Mouse (Mus musculus): ENCODE data around the gene Slc38a2. TPM values are rescaled to one million over a fixed set of nuclear protein-coding genes. Genes with fewer than 3 reads are reported as not detected.

Slc38a2 gene
- polyA plus RNA-seq, 1 experiment from 2014 or later = 220 TPM

DNA sequence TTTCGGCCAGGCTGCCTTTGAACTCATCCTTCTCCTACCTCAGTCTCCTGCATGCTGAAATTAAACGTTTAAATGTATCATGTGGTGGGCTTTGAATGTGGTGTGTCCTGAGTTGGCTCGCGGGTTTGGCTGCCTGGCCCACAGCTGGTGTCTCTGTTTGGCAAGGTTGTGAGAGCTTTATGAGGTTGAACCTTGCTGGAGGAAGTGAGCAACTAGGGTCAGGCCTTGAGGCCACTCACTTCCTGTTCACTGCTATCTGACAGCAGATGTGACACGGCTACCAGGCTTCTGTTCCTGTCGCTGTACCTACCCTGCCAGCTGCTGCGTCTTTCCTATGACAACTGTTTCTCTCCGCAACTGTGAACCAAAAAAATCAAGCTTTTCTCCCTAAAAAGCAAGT, 44.8 kb downstream of the Slc38a2 start:
- 84% methylated on average over 8 of the region's 8 CpGs for WGBS
- no peak overlapping the region for H3K9ac ChIP-seq (ENCODE audit: low read length)
- H3K4me3 ChIP-seq (ENCODE audit: low read depth, low read length) = no peak overlapping the region
- H3K36me3 ChIP-seq (ENCODE audit: control insufficient read depth, insufficient read depth, low read length) = no peaks in the 10 kb centered on the region
- no peak for DNase-seq (ENCODE audit: low spot score)
- H3K9me3 ChIP-seq (ENCODE audit: control insufficient read depth, low read length) = no peaks in the 10 kb centered on the region
- H3K4me2 ChIP-seq (ENCODE audit: low read depth, low read length, severe bottlenecking) = no peak overlapping the region
- no peaks in the 10 kb centered on the region for H3K27me3 ChIP-seq (ENCODE audit: control insufficient read depth, insufficient read depth, low read length)
- no peak overlapping the region for H3K27ac ChIP-seq (ENCODE audit: low read depth, low read length)
- no peak for ATAC-seq (replicated peaks; ENCODE audit: low FRiP score)
- no peaks in the 10 kb centered on the region for H3K4me1 ChIP-seq (replicated peaks; ENCODE audit: control insufficient read depth, insufficient read depth, low read length)

DNA sequence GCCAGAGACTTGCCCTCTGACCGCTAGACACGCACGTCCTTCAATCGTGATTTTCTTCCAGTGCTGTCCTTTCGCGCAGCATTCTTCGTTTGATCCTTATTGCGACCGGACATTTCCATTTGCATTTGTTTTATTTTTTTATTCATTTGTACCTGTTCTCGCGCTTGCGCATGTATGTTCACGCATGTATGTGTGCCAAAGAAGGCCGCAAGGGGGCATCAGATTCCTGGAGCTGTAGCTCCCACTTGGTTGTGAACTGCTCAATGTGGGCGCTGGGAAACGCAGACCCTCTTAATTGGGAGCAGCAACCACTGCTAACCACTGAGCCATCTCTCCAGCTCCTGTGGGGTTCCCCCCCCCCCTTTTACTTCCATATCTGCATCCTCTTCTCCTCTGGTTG, 46.5 kb downstream of the Slc38a2 start:
- Histone ChIP-seq H3K9me3 (ENCODE audit: control insufficient read depth, low read length) (no peaks in the 10 kb centered on the region), H3K27me3 (ENCODE audit: control insufficient read depth, insufficient read depth, low read length) (no peaks in the 10 kb centered on the region), H3K4me2 (ENCODE audit: low read depth, low read length, severe bottlenecking) (no peak overlapping the region), H3K4me3 (ENCODE audit: low read depth, low read length) (no peak overlapping the region), H3K4me1 (replicated peaks; ENCODE audit: control insufficient read depth, insufficient read depth, low read length) (no peaks in the 10 kb centered on the region), H3K27ac (ENCODE audit: low read depth, low read length) (no peak overlapping the region), H3K9ac (ENCODE audit: low read length) (no peak overlapping the region), H3K36me3 (ENCODE audit: control insufficient read depth, insufficient read depth, low read length) (no peaks in the 10 kb centered on the region)
- DNase-seq (ENCODE audit: low spot score) (no peak), ATAC-seq (replicated peaks; ENCODE audit: low FRiP score) (no peak)
- WGBS = 93% methylated on average over 16 of the region's 16 CpGs

- Histone ChIP-seq H3K4me2 (ENCODE audit: low read depth, low read length, severe bottlenecking) (no peak overlapping the region), H3K4me1 (replicated peaks; ENCODE audit: control insufficient read depth, insufficient read depth, low read length) (no peaks in the 10 kb centered on the region), H3K9ac (ENCODE audit: low read length) (no peak overlapping the region), H3K27me3 (ENCODE audit: control insufficient read depth, insufficient read depth, low read length) (no peaks in the 10 kb centered on the region), H3K27ac (ENCODE audit: low read depth, low read length) (no peak overlapping the region), H3K36me3 (ENCODE audit: control insufficient read depth, insufficient read depth, low read length) (no peaks in the 10 kb centered on the region), H3K4me3 (ENCODE audit: low read depth, low read length) (no peak overlapping the region), H3K9me3 (ENCODE audit: control insufficient read depth, low read length) (no peaks in the 10 kb centered on the region)
- ATAC-seq (replicated peaks; ENCODE audit: low FRiP score) (no peak), DNase-seq (ENCODE audit: low spot score) (no peak)
- 81% methylated on average over 10 of the region's 10 CpGs for WGBS
Observed at GRCm38 (mm10) chr15:96652531-96652930, 47.0 kb downstream of the Slc38a2 start.

DNA sequence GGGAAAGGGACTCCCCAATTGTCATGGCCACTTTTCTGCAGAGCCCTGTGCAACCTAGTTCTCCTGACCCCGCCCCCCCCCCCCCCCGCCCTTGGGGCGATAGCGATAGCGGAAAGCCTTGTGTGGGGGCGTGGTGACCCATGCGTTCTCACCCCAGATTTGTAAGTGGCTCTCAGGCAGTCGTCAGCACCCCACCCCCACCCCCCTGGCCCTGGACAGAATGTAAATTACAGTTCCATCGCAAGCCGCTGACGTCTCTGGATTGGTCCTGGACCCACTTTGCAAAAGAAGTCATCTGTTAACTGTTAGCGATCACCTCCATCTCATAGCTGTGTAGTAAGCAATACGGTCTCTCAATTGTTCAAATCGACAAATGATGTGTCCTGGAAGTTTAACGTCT, 52.2 kb downstream of the Slc38a2 start:
- H3K27ac ChIP-seq (ENCODE audit: low read depth, low read length) = no peak overlapping the region
- WGBS = 43% methylated on average over 14 of the region's 15 CpGs

DNA sequence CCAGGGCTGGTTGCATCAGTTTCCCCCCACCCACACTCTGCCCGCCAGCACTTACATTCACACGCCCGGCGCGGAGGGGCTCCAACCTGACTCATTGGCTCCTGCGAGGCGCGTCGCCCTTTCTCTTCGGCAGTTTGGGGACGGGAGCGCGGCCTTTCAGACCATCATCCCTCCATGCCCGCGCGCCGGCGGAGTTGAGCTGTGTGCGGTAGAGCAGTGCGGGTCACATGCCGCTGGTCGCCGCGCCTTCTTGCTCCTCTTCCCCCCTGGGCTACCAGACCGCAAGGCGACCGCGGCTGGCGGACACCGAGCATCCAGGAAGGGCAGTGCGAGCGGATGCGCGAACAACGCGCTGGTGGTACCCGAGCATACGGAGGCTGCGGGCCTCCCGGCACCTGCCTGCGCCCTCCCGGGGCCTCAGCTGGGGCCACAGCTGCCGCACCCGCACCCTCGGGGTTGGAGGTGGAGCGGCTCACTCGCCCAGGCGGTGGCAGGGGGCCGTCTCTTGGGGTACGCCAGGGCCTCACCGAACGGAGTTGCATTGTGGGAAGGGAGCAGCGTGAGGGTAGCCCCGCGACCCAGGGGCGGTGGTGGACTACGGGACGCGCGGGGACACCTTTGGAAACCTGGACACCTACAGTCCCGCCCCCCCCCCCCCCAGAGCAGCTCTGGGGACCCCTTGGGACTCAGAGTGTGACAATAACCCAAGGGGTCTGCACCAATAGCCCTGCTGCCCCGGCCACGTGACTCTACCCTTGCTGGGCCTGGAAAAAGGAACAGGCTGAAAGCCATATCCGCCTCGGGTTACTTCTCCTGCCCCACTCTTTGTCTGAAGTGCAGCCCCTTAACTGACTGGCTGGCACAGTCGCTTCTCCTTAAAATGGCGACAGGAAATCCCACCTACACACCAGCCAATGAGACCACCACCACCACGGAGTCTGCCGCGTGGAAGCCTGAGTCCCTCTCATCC, 56.8 kb downstream of the Slc38a2 start, which contains the start of gene Slc38a1:
Gene Slc38a1, minus strand, starts transcription at position 478 of the 970 bp plus-strand sequence.
- Histone ChIP-seq H3K9me3 (ENCODE audit: control insufficient read depth, low read length) (no peaks in the 10 kb centered on the region), H3K27me3 (ENCODE audit: control insufficient read depth, insufficient read depth, low read length) (no peaks in the 10 kb centered on the region), H3K4me1 (replicated peaks; ENCODE audit: control insufficient read depth, insufficient read depth, low read length) (0 out of 2 replicates have a peak, but pooled peaks cover 6% of the 10 kb centered on the region), H3K36me3 (ENCODE audit: control insufficient read depth, insufficient read depth, low read length) (no peaks in the 10 kb centered on the region; the same call in 1 of the 2 replicates), H3K4me2 (ENCODE audit: low read depth, low read length, severe bottlenecking) (peak within 1 kb of the TSS; percentile 86), H3K4me3 (ENCODE audit: low read depth, low read length) (peak within 1 kb of the TSS; percentile 79), H3K9ac (ENCODE audit: low read length) (peak within 1 kb of the TSS; percentile 99), H3K27ac (ENCODE audit: low read depth, low read length) (peak within 1 kb of the TSS; percentile 98)
- under 1% methylated on average over 55 of the region's 70 CpGs for WGBS
- DNase-seq (ENCODE audit: low spot score) = peak; percentile 89
- peak; percentile 85 for ATAC-seq (replicated peaks; ENCODE audit: low FRiP score)

More for the DNA sequence above, 52.2 kb downstream of the Slc38a2 start:
- H3K4me2 ChIP-seq (ENCODE audit: low read depth, low read length, severe bottlenecking) = no peak overlapping the region; the same call in 1 of the 2 replicates
- H3K4me3 ChIP-seq (ENCODE audit: low read depth, low read length) = no peak overlapping the region
- H3K27me3 ChIP-seq (ENCODE audit: control insufficient read depth, insufficient read depth, low read length) = no peaks in the 10 kb centered on the region
- H3K9ac ChIP-seq (ENCODE audit: low read length) = no peak overlapping the region
- H3K4me1 ChIP-seq (replicated peaks; ENCODE audit: control insufficient read depth, insufficient read depth, low read length) = no peaks in the 10 kb centered on the region
- no peaks in the 10 kb centered on the region for H3K36me3 ChIP-seq (ENCODE audit: control insufficient read depth, insufficient read depth, low read length)
- ATAC-seq (replicated peaks; ENCODE audit: low FRiP score) (no peak), DNase-seq (ENCODE audit: low spot score) (no peak)
- H3K9me3 ChIP-seq (ENCODE audit: control insufficient read depth, low read length) = no peaks in the 10 kb centered on the region

- WGBS = under 1% methylated on average over 31 of the region's 31 CpGs
Observed at GRCm38 (mm10) chr15:96641821-96642435, 57.6 kb downstream of the Slc38a2 start.

DNA sequence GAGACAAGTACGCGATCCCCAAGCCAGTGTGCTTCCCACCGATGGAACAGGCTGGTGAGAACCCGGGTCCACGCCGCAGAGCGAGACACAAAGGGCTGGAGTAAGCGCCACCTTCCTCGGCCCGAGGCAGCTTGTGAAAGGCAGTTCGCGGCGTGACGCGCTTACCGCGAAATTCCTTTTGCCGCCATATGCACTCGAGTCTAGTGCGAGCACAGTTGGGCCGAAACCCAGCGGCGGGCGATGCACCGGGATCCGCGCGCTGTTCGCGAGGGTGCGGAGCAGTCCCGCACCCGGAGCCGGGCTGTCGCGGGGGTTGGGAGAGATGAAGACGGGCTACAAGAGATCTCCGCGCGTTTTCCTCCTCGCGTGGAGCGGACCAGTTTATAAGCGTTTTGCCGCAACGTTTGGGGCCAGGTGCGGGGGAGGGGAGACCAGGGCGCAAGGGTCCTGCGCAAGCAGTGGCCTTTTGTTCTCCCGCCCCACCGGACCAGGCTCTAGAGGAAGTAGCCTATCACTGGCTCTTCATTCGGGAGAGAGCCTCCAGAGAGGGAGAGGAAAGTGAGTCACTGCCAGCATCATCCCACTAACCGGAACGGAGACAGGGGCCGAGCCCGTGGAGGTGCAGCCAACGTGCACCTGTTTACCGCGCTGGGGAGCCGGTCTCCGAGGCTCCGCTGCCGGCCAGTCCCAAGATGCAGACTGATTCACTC, 58.3 kb downstream of the Slc38a2 start:
- DNase-seq (ENCODE audit: low spot score) = peak; percentile 90
- H3K4me3 ChIP-seq (ENCODE audit: low read depth, low read length) = peak overlapping the region; percentile 79
- WGBS = under 1% methylated on average over 63 of the region's 63 CpGs
- no peaks in the 10 kb centered on the region; the same call in 1 of the 2 replicates for H3K9me3 ChIP-seq (ENCODE audit: control insufficient read depth, low read length)
- peak overlapping the region; percentile 99 for H3K9ac ChIP-seq (ENCODE audit: low read length)
- peak; percentile 79 for ATAC-seq (replicated peaks; ENCODE audit: low FRiP score)
- 0 out of 2 replicates have a peak, but pooled peaks cover 6% of the 10 kb centered on the region for H3K4me1 ChIP-seq (replicated peaks; ENCODE audit: control insufficient read depth, insufficient read depth, low read length)
- peak overlapping the region; percentile 86 for H3K4me2 ChIP-seq (ENCODE audit: low read depth, low read length, severe bottlenecking)
- H3K27me3 ChIP-seq (ENCODE audit: control insufficient read depth, insufficient read depth, low read length) = no peaks in the 10 kb centered on the region
- H3K27ac ChIP-seq (ENCODE audit: low read depth, low read length) = peak overlapping the region; percentile 98
- H3K36me3 ChIP-seq (ENCODE audit: control insufficient read depth, insufficient read depth, low read length) = peaks cover 3% of the 10 kb centered on the region; the same call in 1 of the 2 replicates

More at GRCm38 (mm10) chr15:96641821-96642435, 57.6 kb downstream of the Slc38a2 start:
- Histone ChIP-seq H3K9me3 (ENCODE audit: control insufficient read depth, low read length) (no peaks in the 10 kb centered on the region), H3K27ac (ENCODE audit: low read depth, low read length) (peak overlapping the region; percentile 98), H3K27me3 (ENCODE audit: control insufficient read depth, insufficient read depth, low read length) (no peaks in the 10 kb centered on the region), H3K4me3 (ENCODE audit: low read depth, low read length) (peak overlapping the region; percentile 79), H3K9ac (ENCODE audit: low read length) (peak overlapping the region; percentile 99), H3K36me3 (ENCODE audit: control insufficient read depth, insufficient read depth, low read length) (no peaks in the 10 kb centered on the region; the same call in 1 of the 2 replicates), H3K4me2 (ENCODE audit: low read depth, low read length, severe bottlenecking) (peak overlapping the region; percentile 86), H3K4me1 (replicated peaks; ENCODE audit: control insufficient read depth, insufficient read depth, low read length) (0 out of 2 replicates have a peak, but pooled peaks cover 6% of the 10 kb centered on the region)
- ATAC-seq (replicated peaks; ENCODE audit: low FRiP score) (peak; percentile 14), DNase-seq (ENCODE audit: low spot score) (peak; percentile 80)

Data from forebrain, embryonic 11.5 days (tissue).